Mouse (Mus musculus) megakaryocyte, embryonic 14.5 days (primary cell): Measurements from ENCODE around the gene Trp53i13. TPM values are rescaled to one million over a fixed set of nuclear protein-coding genes. Genes with fewer than 3 reads are reported as not detected.

Experiments
- H3K27me3 ChIP-seq: replicated peaks from 2 replicates; pipeline ENCODE3; 2012; ENCODE audit warnings: inconsistent platforms
- H3K36me3 ChIP-seq: replicated peaks from 2 replicates; pipeline ENCODE3; 2012; ENCODE audit warnings: low read length, inconsistent platforms, mixed read lengths
- H3K4me1 ChIP-seq: 2 replicates; pipeline ENCODE4 v1.6.1; 2012; ENCODE audit warnings: inconsistent platforms
- H3K4me3 ChIP-seq: replicated peaks from 2 replicates; pipeline ENCODE3; 2012; ENCODE audit warnings: moderate library complexity, mild to moderate bottlenecking, inconsistent platforms
- H3K9me3 ChIP-seq: 2 replicates; pipeline ENCODE4 v1.6.1; 2012; ENCODE audit warnings: inconsistent platforms
- FLI1 ChIP-seq: IDR thresholded peaks from 2 replicates; pipeline ENCODE4 v1.6.1; 2012; ENCODE audit warnings: low read length, inconsistent platforms, mixed read lengths
- GATA1 ChIP-seq: IDR thresholded peaks from 3 replicates; pipeline ENCODE4 v1.6.1; 2012; ENCODE audit warnings: mixed read lengths, low read length, inconsistent platforms, borderline replicate concordance
- polyA plus RNA-seq: library from polyadenylated mRNA; stranded (reverse); fragments of >175 nt; gene quantifications from 2 replicates; pipeline ENCODE4 v1.2.3, GENCODE M21; 2012; ENCODE audit warnings: low replicate concordance; ENCODE audit not compliant: insufficient read depth

Gene Trp53i13
- polyA plus RNA-seq, 1 experiment, result 22.3 TPM

DNA sequence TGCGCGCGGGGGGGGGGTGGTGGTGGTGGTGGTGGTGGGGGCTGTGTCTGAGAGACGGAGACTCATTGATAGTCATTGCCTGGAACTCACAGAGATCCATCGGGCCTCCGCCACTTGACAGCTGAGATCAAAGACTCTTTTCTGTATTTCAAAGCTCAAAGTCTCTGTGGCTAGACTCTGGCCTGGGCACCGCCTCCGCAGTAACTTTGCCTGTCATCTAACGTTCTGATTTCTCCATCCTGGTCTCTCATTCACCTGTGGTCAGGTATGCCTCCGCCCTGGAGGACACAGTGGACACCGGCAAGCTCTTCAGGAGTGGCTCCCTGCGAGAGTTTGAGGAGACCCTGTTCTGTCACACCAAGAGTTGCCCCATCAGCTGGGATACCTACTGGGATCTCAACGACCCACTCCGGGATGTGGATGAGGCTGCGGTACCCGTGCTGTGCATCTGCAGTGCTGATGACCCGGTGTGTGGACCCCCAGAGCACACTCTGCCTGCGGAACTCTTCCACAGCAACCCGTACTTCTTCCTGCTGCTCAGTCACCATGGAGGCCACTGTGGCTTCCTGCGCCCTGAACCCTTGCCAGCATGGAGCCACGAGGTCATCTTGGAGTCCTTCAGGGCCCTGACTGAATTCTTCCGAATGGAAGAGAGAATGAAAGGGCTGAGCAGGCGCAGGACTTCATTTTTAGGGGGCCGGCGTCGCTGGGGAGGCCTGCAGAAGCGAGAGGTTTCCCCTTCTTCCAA, 2.4 kb upstream of the Trp53i13 start:
- Histone ChIP-seq H3K4me3 (peak overlapping the region; percentile 85), H3K9me3 (no peaks in the 10 kb centered on the region), H3K27me3 (peaks cover 22% of the 10 kb centered on the region), H3K36me3 (peaks cover 10% of the 10 kb centered on the region), H3K4me1 (peaks cover 92% of the 10 kb centered on the region)
- no peak for TF ChIP-seq FLI1
- TF ChIP-seq GATA1, result no peak

DNA sequence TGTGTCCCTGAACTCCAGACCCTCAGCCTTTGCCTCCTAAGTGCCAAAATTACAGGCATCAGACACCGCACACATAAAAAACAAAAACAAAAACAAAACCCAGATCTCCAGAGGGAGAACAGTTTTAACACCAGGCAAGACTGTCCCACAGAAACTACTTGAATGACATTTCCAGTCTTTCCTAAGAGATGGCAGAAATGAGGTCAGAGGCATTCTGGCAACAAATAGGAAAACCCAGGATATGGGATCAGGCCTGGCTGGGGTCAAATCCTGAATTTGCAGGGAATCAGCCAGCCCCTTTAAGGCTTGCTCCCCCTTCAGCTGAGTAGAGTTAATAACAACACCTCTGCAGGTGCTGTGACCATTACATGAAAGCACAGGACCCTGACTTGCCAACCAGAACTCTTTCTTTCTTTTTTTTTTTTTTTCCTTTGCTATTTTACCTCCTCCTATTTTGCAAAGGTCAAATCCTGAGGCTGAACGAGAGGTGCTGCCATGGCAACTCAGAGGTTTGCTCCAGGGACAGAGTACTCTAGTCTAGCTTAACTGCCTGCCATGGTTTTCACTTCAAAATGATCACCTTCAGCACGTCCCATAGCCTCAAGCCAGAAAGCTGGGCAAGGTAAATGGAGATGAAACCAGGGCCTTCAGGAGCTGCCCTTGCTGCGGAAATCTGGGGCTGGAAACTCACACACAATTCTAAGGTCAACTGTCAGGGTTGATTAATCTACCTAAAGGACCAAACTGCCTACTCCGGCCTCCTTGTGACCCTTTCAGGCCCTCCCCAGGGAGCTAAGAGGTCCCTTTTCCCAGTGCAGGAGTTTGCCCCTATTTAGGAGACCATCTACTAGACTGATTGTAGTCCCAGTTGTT, 1.0 kb upstream of the Trp53i13 start:
- H3K4me1 ChIP-seq, result peaks cover 93% of the 10 kb centered on the region
- H3K27me3 ChIP-seq, result peaks cover 24% of the 10 kb centered on the region
- no peaks in the 10 kb centered on the region for H3K9me3 ChIP-seq
- H3K4me3 ChIP-seq, result peak overlapping the region; percentile 94
- no peak for TF ChIP-seq FLI1
- TF ChIP-seq GATA1, result no peak
- peaks cover 10% of the 10 kb centered on the region for H3K36me3 ChIP-seq

DNA sequence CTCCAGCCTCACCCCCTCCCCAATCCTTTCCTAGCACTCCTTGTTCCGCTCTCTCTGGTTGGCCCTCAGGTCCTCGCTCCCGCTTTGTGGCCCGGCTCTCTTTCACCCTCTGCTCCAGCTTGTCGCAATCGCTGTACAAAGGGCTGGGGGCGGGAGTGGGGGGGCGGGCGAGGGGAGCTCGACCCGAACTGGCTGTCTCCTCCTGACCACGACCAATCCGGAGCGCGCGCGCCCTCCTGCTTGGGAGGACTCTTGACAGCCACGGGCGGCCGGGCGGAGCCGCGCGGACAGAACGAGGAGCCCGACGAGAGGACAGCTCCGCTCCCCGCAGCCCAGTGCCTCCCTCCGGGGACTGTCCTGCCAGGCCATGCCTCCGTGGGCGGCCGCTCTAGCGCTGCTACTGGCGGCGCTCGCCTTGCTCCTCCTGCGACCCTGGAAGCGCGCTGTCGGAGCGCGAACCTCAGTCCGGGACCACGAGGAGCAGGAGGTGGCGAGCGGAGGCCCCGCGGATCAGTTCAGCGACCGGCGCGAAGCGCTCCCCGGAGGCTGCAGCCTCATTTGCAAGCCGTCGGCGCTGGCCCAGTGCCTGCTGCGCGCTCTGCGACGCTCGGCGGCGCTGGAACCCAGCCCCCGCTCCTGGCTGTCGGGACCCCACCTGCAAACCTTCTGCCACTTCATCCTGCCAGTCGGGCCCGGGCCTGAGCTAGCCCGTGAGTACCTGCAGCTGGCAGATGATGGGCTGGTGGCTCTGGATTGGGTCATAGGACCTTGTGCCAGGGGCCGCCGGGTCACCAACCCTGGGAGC, 746 bp downstream of the Trp53i13 start, which contains the start of gene Abhd15:
Abhd15 (plus strand) TSS at position 290 of the 805 bp plus-strand sequence.
- no peaks in the 10 kb centered on the region for H3K9me3 ChIP-seq
- peaks cover 81% of the 10 kb centered on the region for H3K4me1 ChIP-seq

DNA sequence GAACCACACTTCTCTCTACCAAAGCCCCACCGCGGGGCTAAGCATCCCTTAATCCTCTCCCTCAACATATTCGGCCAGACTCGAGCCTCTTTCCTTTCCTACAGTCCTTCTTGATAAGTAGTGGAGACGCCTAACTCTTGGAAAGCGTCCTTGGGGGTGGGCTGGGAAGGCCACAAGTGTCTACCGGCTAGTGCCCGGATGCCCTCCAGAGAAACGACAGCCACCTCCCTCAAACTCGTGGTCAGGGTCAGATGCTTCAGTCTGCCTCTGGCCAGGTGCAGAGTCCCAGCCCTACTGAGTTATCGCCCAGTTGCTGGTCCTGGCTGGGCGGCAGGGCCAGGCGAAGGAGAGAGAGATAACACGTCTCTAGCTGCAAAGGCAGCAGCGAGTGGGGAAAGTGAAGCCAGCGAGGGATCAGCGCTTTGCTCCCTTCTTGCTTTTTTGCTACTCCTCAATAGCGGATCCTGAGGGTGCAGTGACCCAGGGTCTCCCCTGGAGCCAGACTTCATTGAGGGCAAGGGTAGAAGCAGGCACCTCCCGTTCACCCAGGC, 1.4 kb downstream of the Trp53i13 start:
- TF ChIP-seq FLI1, result no peak
- TF ChIP-seq GATA1, result no peak
- peak overlapping the region; percentile 94 for H3K4me3 ChIP-seq
- no peaks in the 10 kb centered on the region for H3K9me3 ChIP-seq
- peaks cover 24% of the 10 kb centered on the region for H3K27me3 ChIP-seq
- peaks cover 22% of the 10 kb centered on the region for H3K36me3 ChIP-seq
- peaks cover 75% of the 10 kb centered on the region for H3K4me1 ChIP-seq

More for the DNA sequence above, 746 bp downstream of the Trp53i13 start, which contains the start of gene Abhd15:
- Histone ChIP-seq H3K36me3 (peaks cover 16% of the 10 kb centered on the region), H3K27me3 (peaks cover 24% of the 10 kb centered on the region), H3K4me3 (peak within 1 kb of the TSS; percentile 94)
- TF ChIP-seq FLI1, result no peak
- TF ChIP-seq GATA1, result no peak

DNA sequence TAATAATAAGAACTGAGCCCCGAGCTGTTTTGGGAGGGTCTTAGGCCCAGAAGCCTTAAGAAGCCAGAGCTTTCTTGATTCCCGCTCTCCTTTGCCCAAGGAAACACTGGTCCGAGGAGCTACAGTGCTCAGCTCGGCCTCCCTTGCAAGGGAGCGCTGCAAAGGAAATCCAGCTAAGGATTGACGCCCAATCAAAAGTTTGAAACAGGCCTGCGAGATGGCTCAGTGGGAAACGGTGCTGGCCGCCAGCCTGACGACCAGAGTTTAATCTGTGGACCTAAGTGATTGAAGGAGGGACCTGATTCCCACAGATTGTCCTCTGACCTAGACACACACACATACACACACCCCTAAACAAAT, 2.0 kb downstream of the Trp53i13 start:
- Histone ChIP-seq H3K4me3 (peak overlapping the region; percentile 94), H3K4me1 (peaks cover 72% of the 10 kb centered on the region), H3K27me3 (peaks cover 24% of the 10 kb centered on the region), H3K36me3 (peaks cover 27% of the 10 kb centered on the region), H3K9me3 (no peaks in the 10 kb centered on the region)
- TF ChIP-seq FLI1, result no peak
- no peak for TF ChIP-seq GATA1

DNA sequence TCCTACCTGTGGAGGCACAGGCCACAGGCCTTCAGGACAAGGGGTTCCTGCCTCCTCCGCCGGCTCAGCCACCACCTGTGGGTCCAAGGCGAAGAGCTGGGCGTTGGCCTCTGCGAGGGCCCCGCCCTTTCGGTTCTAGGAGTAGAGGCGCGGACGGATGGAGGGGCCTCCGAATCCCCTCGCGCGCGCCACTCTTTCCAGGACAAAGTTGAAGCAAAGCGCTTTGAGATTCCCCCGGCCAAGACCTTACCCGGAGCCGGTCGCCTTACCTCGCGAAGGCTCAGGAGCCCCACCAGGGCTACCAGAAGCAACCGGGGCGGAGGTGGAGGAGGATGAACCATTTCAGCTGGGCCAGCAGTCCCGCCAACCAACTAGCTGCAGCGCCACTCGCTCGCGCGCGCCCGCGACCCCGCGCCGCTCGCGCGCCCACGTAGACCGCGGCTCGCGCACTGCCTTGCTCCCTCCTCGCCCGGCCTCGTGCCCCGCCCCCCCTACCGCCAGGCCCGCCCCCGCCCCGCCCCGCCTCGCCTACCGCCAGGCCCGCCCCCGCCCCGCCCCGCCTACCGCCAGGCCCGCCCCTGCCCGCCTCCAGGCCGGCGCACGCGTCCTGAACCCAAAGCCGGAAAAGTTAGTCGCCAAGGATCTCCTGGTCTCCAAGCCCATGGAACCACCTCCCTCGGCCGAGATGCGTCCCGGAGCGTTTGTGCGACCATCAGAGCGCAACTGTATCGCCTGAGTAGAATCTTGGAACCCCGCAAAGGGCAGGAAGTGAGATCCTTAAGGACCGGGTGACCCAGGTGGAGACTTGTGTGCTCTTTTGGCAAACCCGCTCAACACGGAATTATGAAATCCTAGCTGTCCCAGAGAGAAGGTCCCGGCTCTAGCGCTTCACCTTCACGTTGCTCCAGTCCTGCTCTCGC, 2.6 kb downstream of the Trp53i13 start:
- H3K36me3 ChIP-seq, result peaks cover 29% of the 10 kb centered on the region
- H3K4me1 ChIP-seq, result peaks cover 72% of the 10 kb centered on the region
- peak overlapping the region; percentile 95 for H3K4me3 ChIP-seq
- H3K27me3 ChIP-seq, result peaks cover 24% of the 10 kb centered on the region
- no peaks in the 10 kb centered on the region for H3K9me3 ChIP-seq
- TF ChIP-seq GATA1, result no peak
- no peak for TF ChIP-seq FLI1

DNA sequence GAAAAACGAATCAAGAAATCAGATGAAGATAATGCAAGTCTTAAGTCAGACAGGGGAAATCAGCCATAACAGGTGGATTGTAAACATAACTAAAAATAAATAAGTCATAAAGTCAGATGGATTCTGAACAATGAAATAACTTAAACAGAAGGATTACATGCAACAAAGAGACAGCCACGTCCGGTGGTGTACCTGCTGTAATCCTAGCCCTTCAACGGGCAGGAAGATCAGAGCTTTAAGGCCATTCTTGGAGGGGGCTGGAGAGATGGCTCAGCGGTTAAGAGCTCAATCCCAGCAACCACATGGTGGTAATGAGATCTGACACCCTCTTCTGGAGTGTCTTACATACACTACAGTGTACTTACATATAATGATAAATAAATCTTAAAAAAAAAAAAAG, 4.4 kb downstream of the Trp53i13 start:
- H3K4me3 ChIP-seq, result no peak overlapping the region
- no peaks in the 10 kb centered on the region for H3K9me3 ChIP-seq
- H3K4me1 ChIP-seq, result peaks cover 65% of the 10 kb centered on the region
- TF ChIP-seq GATA1 (no peak), FLI1 (no peak)
- peaks cover 20% of the 10 kb centered on the region for H3K27me3 ChIP-seq
- H3K36me3 ChIP-seq, result peaks cover 39% of the 10 kb centered on the region

DNA sequence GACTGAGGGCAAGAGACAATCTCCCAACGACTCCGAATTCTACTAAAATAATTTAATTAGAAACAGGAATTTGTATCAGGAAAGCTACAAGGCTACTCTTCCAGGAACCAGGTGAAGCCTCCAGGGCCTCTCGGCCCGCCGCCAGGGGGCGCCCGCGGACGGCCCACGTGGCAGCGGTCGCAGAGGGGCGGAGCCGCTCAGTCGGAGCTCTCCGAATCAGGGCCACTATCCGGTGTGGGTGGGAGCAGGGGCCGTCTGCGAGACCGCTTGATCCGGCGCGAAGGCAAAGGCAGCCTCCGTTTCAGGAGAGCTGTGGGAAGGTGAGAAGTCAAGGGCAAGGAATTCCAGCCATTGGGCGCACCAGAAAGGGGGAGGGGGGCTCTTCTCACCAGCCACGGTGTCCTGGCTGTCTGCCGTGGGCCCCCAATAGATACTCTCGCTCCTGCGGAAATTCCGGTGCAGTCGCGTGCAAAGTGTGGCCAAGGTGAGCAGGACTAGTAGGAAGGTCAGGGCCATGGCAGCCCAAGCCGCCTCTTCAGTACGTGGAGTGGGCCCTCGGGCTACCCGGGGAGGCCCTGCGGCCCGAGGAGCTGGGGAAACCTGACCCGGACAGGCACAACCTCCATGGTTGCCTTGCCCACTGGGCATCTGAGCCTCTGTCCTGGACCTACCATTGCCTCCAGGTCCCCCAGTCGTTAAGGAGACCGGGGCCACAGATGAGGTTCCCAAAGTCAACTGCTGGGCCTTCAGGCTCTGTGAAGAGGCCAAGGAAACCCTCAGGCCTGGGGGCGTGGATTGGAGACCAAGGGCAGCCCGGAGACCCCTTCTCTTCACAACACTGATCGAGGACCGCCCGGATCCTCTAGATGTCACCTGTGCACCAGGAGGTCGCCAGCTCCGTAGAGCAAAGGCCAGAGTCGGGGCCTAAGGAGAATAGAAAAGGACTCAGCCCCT, 7.4 kb downstream of the Trp53i13 start:
- H3K4me3 ChIP-seq, result peak overlapping the region; percentile 90
- TF ChIP-seq FLI1, result no peak
- H3K4me1 ChIP-seq, result peaks cover 38% of the 10 kb centered on the region
- H3K27me3 ChIP-seq, result peaks cover 2% of the 10 kb centered on the region
- no peaks in the 10 kb centered on the region for H3K9me3 ChIP-seq
- H3K36me3 ChIP-seq, result peaks cover 69% of the 10 kb centered on the region
